Mouse (Mus musculus): ENCODE data around the gene Snx29.

The Snx29 gene

GRCm38 (mm10) chr16:11388085-11388484, 65.4 kb downstream of the Snx29 start:
- no peak for TF ChIP-seq GATA4 (IDR thresholded peaks at IDR 0.05; ENCODE audit: insufficient replicate concordance, low read length)

GRCm38 (mm10) chr16:11389324-11389723, 66.6 kb downstream of the Snx29 start:
- TF ChIP-seq GATA4 (IDR thresholded peaks at IDR 0.05; ENCODE audit: insufficient replicate concordance, low read length) = no peak

- no peak for TF ChIP-seq GATA4 (IDR thresholded peaks at IDR 0.05; ENCODE audit: insufficient replicate concordance, low read length)
Measured at GRCm38 (mm10) chr16:11396570-11396969, 73.9 kb downstream of the Snx29 start.

- TF ChIP-seq GATA4 (IDR thresholded peaks at IDR 0.05; ENCODE audit: insufficient replicate concordance, low read length) = no peak
Measured at GRCm38 (mm10) chr16:11399386-11399785, 76.7 kb downstream of the Snx29 start.

- no peak for TF ChIP-seq GATA4 (IDR thresholded peaks at IDR 0.05; ENCODE audit: insufficient replicate concordance, low read length)
Measured at GRCm38 (mm10) chr16:11399845-11400565, 77.3 kb downstream of the Snx29 start.

GRCm38 (mm10) chr16:11400936-11401335, 78.2 kb downstream of the Snx29 start:
- no peak for TF ChIP-seq GATA4 (IDR thresholded peaks at IDR 0.05; ENCODE audit: insufficient replicate concordance, low read length)

GRCm38 (mm10) chr16:11405193-11405592, 82.5 kb downstream of the Snx29 start:
- TF ChIP-seq GATA4 (IDR thresholded peaks at IDR 0.05; ENCODE audit: insufficient replicate concordance, low read length) = no peak

- TF ChIP-seq GATA4 (IDR thresholded peaks at IDR 0.05; ENCODE audit: insufficient replicate concordance, low read length) = no peak
Measured at GRCm38 (mm10) chr16:11406201-11406600, 83.5 kb downstream of the Snx29 start.

- TF ChIP-seq GATA4 (IDR thresholded peaks at IDR 0.05; ENCODE audit: insufficient replicate concordance, low read length) = no peak
Measured at GRCm38 (mm10) chr16:11406622-11407021, 83.9 kb downstream of the Snx29 start.

- no peak for TF ChIP-seq GATA4 (IDR thresholded peaks at IDR 0.05; ENCODE audit: insufficient replicate concordance, low read length)
Measured at GRCm38 (mm10) chr16:11407932-11408620, 85.4 kb downstream of the Snx29 start.

- no peak for TF ChIP-seq GATA4 (IDR thresholded peaks at IDR 0.05; ENCODE audit: insufficient replicate concordance, low read length)
Measured at GRCm38 (mm10) chr16:11408726-11409125, 86.0 kb downstream of the Snx29 start.

- no peak for TF ChIP-seq GATA4 (IDR thresholded peaks at IDR 0.05; ENCODE audit: insufficient replicate concordance, low read length)
Measured at GRCm38 (mm10) chr16:11414631-11415030, 91.9 kb downstream of the Snx29 start.

GRCm38 (mm10) chr16:11418183-11418588, 95.5 kb downstream of the Snx29 start:
- no peak for TF ChIP-seq GATA4 (IDR thresholded peaks at IDR 0.05; ENCODE audit: insufficient replicate concordance, low read length)

GRCm38 (mm10) chr16:11420311-11421080, 97.8 kb downstream of the Snx29 start:
- TF ChIP-seq GATA4 (IDR thresholded peaks at IDR 0.05; ENCODE audit: insufficient replicate concordance, low read length) = no peak

GRCm38 (mm10) chr16:11422165-11422564, 99.5 kb downstream of the Snx29 start:
- TF ChIP-seq GATA4 (IDR thresholded peaks at IDR 0.05; ENCODE audit: insufficient replicate concordance, low read length) = no peak
